Mouse (Mus musculus) stomach, embryonic 16.5 days (tissue): ENCODE results near the gene Nr1i2. TPM values are rescaled to one million over a fixed set of nuclear protein-coding genes. Genes with fewer than 3 reads are reported as not detected.

Experiments used
- polyA plus RNA-seq: library from polyadenylated mRNA; unstranded; fragments of >200 nt; fragmentation: Nextera tagmentation; extraction: Ambion mirVana; gene quantifications from 2 replicates; pipeline ENCODE4 v1.2.1, GENCODE M21; 2015

Nr1i2 gene
- polyA plus RNA-seq, 1 experiment from 2014 or later, result 8.6 TPM

Other genes starting within 250 kb of the Nr1i2 start
- 41.8 and 42.3 TPM in 2 replicates for gene Gsk3b, start 205.8 kb downstream of the Nr1i2 start, polyA plus RNA-seq
- gene Maats1, start 47.3 kb upstream of the Nr1i2 start, polyA plus RNA-seq, result 0.15 TPM in 1 of 2 replicates, not detected in the other
- 151 and 186 TPM in 2 replicates for gene Cox17, start 52.2 kb upstream of the Nr1i2 start, polyA plus RNA-seq
- gene Gm21987, start 52.2 kb upstream of the Nr1i2 start, polyA plus RNA-seq, result 0.52 and 0.90 TPM in 2 replicates
- 12.3 and 16.2 TPM in 2 replicates for gene Popdc2, start 67.4 kb upstream of the Nr1i2 start, polyA plus RNA-seq
- gene Pla1a, start 138.3 kb upstream of the Nr1i2 start, polyA plus RNA-seq, result 2.3 and 2.6 TPM in 2 replicates
- 73.0 and 79.4 TPM in 2 replicates for gene Adprh, start 157.9 kb upstream of the Nr1i2 start, polyA plus RNA-seq
- 0.66 and 0.86 TPM in 2 replicates for gene Cd80, start 160.7 kb upstream of the Nr1i2 start, polyA plus RNA-seq
- gene Timmdc1, start 227.8 kb upstream of the Nr1i2 start, polyA plus RNA-seq, result 23.1 and 25.8 TPM in 2 replicates